In the genomic region with DNA sequence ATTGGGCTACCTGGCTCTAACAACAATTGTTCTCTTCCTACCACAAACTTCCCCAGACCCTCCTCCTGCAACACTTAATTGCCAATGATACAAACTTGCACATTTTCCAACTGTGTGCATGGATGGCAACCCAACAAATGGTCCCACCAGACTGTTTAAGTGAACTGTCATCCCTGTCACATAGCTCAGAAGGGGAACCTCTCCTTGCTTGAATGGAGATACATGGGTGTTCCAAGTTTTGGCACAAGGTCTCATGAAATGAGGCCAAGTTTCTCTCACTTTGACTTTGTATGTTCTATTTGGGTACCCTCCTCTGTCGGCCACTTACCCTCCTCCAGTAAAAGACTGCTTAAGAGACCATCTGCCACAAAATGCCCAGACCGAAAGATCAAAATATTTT, we compare ENCODE assay signal across 11 mouse cellular contexts.
"Had no signal": no experiment of that assay in that cellular context is flagged by ENCODE, and none has a peak within 500 bp of the region (broad histone marks: within the 10 kb centered on the region; RNA-seq: fewer than 3 reads in every experiment).

No protein-coding gene starts in this region.

- H3K4me2 ChIP-seq: limb, embryonic 13.5 days; midbrain, embryonic 12.5 days; neural tube, embryonic 15.5 days had no signal

- H3K27me3 ChIP-seq: limb, embryonic 13.5 days; midbrain, embryonic 12.5 days; neural tube, embryonic 15.5 days had no signal

- H3K4me1 ChIP-seq: limb, embryonic 13.5 days; midbrain, embryonic 12.5 days; neural tube, embryonic 15.5 days had no signal

- H3K9ac ChIP-seq: limb, embryonic 13.5 days; liver, embryonic 14.5 days; midbrain, embryonic 12.5 days; neural tube, embryonic 15.5 days had no signal

- H3K4me3 ChIP-seq: limb, embryonic 13.5 days; midbrain, embryonic 12.5 days; myocyte; neural tube, embryonic 15.5 days had no signal

- H3K9me3 ChIP-seq: limb, embryonic 13.5 days; midbrain, embryonic 12.5 days; neural tube, embryonic 15.5 days had no signal

- DNase-seq: kidney, postnatal 25 days; layer of hippocampus, postnatal 36 days; lung, adult 18-20 months; right cerebral cortex, adult 18-20 months; right cerebral cortex, postnatal 25 days; thymus, postnatal 4 days had no signal

- H3K27ac ChIP-seq: limb, embryonic 13.5 days; liver, embryonic 14.5 days; midbrain, embryonic 12.5 days; neural tube, embryonic 15.5 days had no signal

- H3K36me3 ChIP-seq: limb, embryonic 13.5 days; midbrain, embryonic 12.5 days; neural tube, embryonic 15.5 days had no signal
